Mouse (Mus musculus) spleen, adult 18-20 months (tissue): ENCODE measurements at regions not wholly inside any gene's neighbourhood (a gene's known extent, or its start where the extent isn't known, plus 50 kb on each side); places are given as distances from the start of the nearest gene placed in this dataset.
A peak's percentile ranks its signal among the peaks of the same experiment; 100 is the strongest.

Source experiments
- DNase-seq, 2 experiments: peaks; one replicate each; pipeline ENCODE4 v3.0.0; 2022; ENCODE audit warnings: mixed read lengths in 2 of 2

DNA sequence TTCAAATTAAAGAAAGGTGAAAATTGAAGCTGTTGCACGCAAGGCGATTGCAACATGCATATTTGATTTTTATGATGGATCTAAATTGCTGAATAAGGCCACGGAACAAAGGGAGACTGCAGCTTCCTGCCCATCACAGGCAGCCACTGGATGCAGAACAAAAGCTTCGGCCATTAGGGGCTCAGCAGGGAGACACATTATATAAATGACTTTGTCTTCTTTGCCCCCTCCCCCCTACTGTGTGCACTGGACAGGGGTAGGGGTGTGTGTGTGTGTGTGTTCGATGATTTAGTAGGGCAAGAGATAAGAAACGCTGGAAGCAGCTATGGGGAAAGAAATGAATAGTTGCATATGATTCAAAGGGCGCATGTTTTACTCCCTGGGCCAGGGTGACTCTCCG lies 481.2 kb upstream of the Pmfbp1 start:
- DNase-seq: no peak

GRCm38 (mm10) chr8:109013577-109013976 lies 480.2 kb upstream of the Pmfbp1 start:
- no peak for DNase-seq

GRCm38 (mm10) chr8:109014746-109015145 lies 479.1 kb upstream of the Pmfbp1 start:
- DNase-seq: peak in 1 of 2 experiments; percentile 2

- DNase-seq: no peak
These were observed 474.3 kb upstream of the Pmfbp1 start for GRCm38 (mm10) chr8:109019565-109019964.

DNA sequence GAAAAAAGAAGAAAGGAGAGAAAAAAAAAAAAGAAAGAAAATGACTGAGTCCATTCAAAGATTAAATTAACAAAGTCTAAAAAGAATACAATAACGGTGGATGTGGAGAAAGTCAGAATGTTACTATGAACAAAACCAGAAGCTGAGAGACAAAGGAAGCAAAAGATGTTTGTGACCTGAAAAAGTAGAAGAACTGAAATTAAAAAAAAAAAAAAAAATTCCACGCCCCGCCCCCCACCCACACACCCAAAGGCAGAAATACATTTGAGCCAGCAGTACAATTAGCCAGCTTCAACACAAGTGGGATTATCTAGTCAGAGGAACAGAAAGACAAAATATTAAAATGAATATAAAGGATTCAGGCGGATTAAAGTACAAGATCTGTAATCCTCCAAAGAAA lies 473.7 kb upstream of the Pmfbp1 start:
- DNase-seq: no peak

DNA sequence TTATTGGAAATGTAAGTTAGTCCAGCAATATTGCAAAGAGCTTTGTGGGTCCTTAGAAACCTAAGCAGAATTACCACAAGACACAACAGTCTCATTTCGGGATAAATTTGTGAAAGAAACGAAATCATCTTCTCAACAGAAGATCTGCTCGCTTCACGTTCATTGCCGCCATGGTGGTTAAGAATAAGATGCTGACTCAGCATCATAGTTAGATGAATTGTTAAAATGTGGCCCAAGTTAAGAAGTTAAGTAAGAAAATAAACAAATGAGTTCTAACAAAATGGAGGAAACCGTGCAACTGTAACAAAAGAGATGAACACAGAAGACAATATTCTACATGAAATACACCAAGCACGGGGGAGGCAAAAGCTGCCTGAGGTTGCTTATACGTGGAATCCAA lies 465.9 kb upstream of the Pmfbp1 start:
- no peak for DNase-seq

- DNase-seq: no peak
These were observed 440.2 kb upstream of the Pmfbp1 start for GRCm38 (mm10) chr8:109053608-109054007.

DNA sequence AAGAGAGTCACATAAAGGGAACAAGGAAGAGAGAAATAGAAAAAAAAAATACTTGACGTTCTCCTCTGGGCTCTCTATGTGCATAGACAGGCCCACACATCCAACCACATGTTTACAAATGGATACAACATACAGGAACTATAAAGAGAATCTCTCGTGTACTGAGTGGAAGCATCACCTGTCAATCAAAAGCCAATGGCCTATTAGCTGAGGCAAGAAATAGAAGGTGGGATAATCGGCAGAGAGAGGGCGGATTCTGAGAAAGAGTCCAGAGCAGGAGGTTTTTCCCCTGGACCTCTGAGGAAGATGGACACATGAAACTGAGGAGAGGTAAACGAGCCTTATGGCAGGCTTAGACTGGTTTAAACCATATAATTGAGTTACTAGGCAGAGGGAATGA lies 434.7 kb upstream of the Pmfbp1 start:
- no peak for DNase-seq

GRCm38 (mm10) chr8:109062376-109062775 lies 431.5 kb upstream of the Pmfbp1 start:
- DNase-seq: no peak

GRCm38 (mm10) chr8:109073715-109074114 lies 420.1 kb upstream of the Pmfbp1 start:
- DNase-seq: no peak

DNA sequence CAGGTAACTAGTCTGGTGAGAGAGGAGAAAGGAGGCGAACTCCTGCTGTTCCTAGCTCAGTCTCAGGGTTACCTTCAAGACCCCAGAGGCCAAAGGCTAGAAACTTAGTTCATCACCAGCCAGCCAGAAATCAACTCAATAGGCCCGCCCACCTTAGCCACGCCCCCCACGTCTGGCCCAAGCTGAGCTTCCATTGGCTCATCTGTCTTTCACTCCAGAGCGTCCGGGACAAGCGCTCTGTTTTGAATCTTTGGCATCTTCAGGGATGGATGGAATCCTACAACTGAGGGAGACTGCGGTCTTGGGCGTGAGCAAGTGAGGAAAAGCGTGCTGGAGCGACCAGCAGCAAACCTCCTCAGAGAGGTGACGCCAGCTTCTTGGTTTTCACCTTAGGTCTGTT lies 418.8 kb upstream of the Pmfbp1 start:
- no peak for DNase-seq

DNA sequence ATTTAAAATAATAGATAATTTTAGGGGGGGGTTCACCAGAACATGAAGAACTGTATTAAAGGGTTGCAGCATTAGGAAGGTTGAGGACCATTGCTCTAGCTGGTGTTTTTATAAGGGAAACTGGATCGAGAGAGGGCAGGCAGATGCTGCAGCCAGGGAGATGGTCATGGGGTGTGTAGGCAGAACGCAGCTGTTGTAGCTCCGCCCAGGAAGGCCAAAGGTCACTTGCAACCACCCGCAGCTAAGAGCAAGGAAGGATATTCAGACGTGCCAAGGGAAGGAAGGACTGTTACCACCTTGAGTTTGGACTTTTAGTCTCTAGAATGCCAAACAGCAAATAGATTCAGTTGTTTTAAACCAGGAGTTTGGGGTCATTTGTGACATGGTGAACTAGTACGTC lies 414.6 kb upstream of the Pmfbp1 start:
- DNase-seq: no peak

GRCm38 (mm10) chr8:109081295-109081694 lies 412.5 kb upstream of the Pmfbp1 start:
- DNase-seq: no peak

DNA sequence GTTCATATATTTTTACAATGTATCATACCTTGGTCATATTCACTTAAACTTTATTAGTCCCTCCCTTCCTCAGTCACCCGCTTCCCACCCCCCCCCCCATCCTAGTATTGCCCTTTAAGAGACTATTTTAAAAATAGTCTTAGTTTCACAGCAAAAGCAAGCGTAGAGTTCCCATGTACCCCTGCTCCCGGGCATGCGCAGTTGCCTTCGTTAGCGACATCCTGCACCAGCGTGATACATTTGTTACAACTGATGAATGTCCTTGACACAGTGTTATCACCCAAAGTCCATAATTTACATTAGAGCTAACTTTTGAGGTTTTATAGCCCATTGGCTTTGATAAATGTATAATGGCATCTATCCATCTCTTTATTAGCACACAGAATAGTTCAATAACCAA lies 408.7 kb upstream of the Pmfbp1 start:
- DNase-seq: no peak

- no peak for DNase-seq
These were observed 406.0 kb upstream of the Pmfbp1 start for GRCm38 (mm10) chr8:109087781-109088180.

DNA sequence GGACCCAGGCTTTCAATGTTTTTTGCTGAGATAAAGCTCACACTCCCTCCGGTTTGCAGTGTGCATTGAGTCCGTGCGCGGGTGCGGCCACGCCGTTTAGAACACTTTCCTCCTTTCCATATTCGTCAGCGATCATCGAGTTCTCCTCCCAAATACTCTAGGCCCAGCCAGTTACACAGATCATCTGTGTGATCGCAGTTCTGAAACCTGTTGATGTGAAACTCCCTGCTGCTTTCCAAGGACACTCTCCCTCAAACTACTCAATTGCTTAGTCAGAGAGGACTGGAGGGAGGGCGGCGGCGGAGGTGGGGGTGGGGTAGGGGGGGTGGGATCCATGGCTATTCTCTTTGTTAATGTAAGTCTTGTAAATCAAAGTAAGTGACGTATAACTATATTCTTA lies 394.2 kb upstream of the Pmfbp1 start:
- no peak for DNase-seq

- DNase-seq: no peak
These were observed 392.4 kb upstream of the Pmfbp1 start for GRCm38 (mm10) chr8:109101416-109101815.

DNA sequence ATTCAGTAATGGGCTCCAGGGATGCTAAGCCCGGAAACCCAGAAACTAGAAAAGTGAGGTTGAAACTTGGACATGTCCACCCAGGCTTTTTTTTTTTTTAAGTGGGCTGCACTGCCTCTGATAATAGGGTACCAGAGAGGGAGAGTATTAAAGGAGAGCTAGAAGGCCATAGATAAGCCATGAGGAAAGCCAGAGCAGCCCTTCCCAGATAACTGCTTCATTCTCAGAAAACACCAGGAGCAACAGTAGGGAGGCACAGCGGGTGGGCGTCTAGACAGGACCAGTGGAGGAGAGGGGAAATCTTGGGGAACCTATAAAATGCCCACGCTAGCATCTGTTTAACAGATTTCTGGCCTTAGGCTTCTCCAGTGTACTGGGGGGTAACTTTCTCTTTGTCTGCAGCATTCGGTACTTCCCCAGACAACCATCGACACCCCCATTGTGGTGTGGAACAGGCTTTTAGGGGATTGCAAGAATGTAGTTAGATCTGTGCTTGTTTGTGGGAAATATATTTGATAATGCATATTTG lies 389.0 kb upstream of the Pmfbp1 start:
- DNase-seq: no peak

DNA sequence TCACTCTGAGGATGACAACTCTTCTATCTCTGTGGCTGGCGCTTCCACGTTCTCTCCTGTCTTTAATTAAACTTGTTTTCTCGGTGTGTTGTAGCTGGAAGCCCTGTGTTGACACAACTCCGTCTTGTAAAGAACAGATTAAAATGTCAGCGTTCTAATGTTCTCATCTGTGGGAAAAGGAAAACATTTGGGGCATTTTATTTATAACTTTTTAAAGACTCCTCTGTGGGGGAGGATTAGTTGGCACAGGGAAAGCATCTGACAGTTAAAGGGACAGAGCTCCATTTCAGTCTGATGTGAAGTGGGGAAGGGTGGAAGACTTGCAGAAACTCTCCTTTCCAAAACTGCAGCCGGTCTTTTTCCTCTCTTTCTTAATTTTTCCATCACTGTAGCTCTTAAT lies 388.1 kb upstream of the Pmfbp1 start:
- no peak for DNase-seq

- no peak for DNase-seq
These were observed 386.9 kb upstream of the Pmfbp1 start for GRCm38 (mm10) chr8:109106971-109107370.

DNA sequence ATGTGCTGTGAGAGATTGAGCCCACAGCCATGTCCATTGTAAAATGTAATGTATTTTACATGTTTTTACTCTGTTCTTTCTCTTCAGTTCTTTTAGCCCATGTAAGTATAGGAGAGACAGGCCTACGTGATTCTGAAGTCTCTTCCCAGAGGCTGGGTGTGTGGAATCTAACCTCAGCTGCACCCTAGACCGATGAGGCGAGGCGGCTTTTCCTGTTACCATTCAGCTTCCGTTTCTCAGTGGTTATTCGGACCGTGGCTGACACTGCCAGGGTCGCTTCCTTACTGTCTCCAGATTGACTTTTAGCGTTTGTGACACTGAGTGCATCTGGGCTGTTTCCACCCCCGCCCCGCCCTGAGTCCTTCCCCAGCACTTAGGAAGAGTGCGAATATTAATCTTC lies 386.1 kb upstream of the Pmfbp1 start:
- no peak for DNase-seq

DNA sequence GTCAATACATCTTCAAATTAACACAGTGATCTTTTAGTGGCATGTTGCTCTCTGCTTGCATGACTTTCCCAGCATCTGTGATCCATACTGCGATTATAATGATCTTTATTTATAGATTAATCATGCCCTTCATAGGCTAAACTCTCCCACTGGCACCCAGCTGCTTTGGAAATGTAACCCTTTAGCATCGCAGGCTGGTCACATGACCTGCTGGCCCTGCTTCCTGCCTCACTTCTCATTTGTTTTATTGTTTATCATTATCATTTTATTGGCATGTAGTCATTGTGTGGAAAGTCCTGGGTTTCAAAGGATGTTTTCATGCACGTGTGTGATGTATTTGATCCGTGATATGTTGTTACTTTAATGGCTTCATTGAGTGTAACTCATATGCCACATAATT lies 384.4 kb upstream of the Pmfbp1 start:
- DNase-seq: no peak

DNA sequence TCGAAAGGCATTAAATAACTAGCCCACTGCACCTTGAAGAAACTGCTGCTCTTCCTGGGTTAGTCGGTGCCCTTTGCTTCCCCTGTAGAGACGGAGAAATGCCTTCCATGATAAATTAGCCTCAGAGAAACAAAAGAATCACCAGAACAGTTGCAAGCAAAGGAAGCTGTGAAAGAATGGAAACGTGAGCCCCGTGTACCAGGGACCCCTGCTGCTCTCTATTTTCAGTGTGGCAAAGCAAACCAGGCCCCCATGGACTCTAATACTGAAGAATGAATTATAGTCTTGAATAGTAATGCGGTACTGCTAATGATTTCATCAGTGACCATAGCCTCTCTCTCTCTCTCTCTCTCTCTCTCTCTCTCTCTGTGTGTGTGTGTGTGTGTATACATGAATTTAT lies 372.1 kb upstream of the Pmfbp1 start:
- no peak for DNase-seq

- DNase-seq: no peak
These were observed 351.2 kb upstream of the Pmfbp1 start for GRCm38 (mm10) chr8:109142495-109143158.

DNA sequence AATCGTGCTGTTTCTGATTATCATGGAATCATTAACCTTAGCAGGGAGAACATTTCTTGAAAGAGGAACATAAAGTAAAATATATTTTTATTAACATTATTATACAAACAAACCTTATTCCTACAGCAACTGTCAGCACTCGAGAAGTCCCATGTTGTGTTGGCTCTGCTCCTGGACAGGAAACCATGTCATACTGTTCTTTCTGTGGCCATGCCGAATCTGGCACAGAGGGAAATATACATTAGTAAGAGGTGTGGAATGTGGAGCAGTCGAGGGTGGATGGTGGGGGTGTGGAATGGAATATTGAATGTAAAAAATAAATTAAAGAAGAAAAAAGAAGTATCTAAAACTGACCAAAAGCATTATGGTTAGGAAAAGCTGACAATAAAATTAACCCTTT lies 342.1 kb upstream of the Pmfbp1 start:
- DNase-seq: no peak
